Mouse (Mus musculus): Measurements from ENCODE around the gene Trio. TPM values are rescaled to one million over a fixed set of nuclear protein-coding genes. Genes with fewer than 3 reads are reported as not detected.

Trio gene
- polyA plus RNA-seq, 1 experiment, result 0.03 TPM

DNA sequence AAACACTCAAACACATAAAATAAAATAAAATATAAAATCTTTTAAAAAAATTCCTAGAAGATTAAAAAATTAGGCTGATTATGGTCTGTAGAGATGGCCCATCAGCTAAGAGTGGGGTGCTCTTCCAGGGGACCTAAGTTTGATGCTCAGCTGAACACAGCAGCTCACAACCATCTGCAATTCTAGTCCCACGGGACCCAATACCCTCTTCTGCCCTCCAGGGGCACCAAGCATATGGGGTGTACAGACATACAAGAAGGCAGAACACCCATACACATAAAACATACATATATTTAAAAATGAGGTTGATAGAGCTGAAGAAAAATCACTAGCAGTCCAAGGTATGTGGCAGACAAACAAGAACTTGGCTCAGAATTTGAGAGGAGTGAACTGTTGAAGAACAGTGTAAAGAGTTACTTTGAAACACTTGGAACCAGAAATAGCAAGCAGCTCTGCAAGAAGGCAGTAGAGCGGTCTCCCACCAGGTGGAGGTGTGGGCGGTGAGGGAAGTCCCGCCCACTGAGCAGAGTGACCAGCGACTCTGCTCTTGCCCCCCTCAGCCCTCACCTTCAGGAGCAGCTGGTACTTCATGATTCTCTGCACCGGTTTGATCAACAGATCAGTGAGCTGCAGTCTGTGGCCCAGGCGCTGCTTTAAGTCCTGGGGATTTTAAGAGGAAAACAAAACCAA, 270.9 kb downstream of the Trio start:
- Histone ChIP-seq H3K4me1 (ENCODE audit: control insufficient read depth) (no peaks in the 10 kb centered on the region), H3K27me3 (ENCODE audit: control insufficient read depth) (no peaks in the 10 kb centered on the region), H3K4me3 (replicated peaks) (no peak overlapping the region), H3K9me3 (ENCODE audit: control insufficient read depth, low read length) (no peaks in the 10 kb centered on the region), H3K36me3 (ENCODE audit: control insufficient read depth) (peaks cover 4% of the 10 kb centered on the region; the same call in 1 of the 2 replicates)
- TF ChIP-seq GATA1 (IDR thresholded peaks at IDR 0.05; ENCODE audit: low read length), result no peak
- no peak for TF ChIP-seq TAL1 (IDR thresholded peaks at IDR 0.05; ENCODE audit: low read length)

DNA sequence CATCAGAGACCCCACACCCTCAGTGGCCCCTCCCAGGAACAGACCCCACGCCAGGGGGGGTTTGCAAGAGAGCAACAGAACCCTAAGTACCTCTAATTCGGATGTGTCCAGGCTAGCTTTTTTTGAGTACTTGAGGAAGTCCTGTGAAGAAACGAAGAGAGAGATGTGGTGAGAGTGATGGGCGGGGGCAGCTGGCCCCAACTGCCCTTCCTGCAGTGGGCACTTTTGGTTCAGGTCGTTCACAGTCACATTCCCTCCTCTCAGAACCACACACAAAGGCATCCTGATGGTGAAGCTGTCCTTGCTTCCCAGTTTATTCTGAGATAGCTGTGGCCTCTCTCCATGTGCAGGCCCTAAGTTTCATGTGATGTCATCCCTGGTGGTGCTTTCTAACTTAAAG, 271.7 kb downstream of the Trio start:
- TF ChIP-seq GATA1 (IDR thresholded peaks at IDR 0.05; ENCODE audit: low read length), result no peak
- no peak for TF ChIP-seq TAL1 (IDR thresholded peaks at IDR 0.05; ENCODE audit: low read length)

DNA sequence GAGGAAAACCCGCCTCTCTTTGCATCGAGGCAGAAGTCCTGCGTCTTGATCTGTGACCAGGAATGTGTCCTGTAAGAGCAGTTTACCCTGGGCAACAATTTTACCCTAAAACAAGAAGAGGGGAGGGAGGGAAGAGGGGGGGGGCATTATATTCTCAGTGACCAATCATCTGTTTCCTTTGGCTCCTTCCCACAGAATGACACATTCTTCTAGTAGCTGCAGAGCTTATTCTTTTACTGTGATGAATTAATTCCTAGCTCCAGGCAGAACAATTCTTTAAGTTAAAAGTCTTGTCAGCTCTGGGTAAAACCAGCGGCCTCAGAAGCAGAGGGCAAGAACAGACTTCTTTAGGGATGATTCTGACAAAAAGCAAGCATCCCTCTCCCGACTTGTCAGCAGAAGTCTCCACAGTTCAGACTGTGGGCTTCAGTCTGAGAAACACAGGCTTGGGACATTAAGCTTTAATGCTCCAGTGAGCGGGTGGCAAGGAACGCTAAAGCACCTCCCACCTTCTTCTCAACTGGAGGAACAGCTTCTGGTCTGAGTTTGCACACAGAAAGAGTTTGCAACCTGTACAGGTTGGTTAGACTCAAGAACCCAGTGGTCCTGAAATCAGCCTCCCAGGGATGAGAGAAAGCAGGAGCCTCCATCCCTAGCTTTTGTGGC, 272.8 kb downstream of the Trio start:
- H3K9me3 ChIP-seq (ENCODE audit: control insufficient read depth, low read length), result no peaks in the 10 kb centered on the region
- H3K4me1 ChIP-seq (ENCODE audit: control insufficient read depth), result no peaks in the 10 kb centered on the region

More for the DNA sequence above, 271.7 kb downstream of the Trio start:
- peaks cover 4% of the 10 kb centered on the region; the same call in 1 of the 2 replicates for H3K36me3 ChIP-seq (ENCODE audit: control insufficient read depth)
- no peak overlapping the region for H3K4me3 ChIP-seq (replicated peaks)
- no peaks in the 10 kb centered on the region for H3K27me3 ChIP-seq (ENCODE audit: control insufficient read depth)
- H3K9me3 ChIP-seq (ENCODE audit: control insufficient read depth, low read length), result no peaks in the 10 kb centered on the region
- H3K4me1 ChIP-seq (ENCODE audit: control insufficient read depth), result no peaks in the 10 kb centered on the region

DNA sequence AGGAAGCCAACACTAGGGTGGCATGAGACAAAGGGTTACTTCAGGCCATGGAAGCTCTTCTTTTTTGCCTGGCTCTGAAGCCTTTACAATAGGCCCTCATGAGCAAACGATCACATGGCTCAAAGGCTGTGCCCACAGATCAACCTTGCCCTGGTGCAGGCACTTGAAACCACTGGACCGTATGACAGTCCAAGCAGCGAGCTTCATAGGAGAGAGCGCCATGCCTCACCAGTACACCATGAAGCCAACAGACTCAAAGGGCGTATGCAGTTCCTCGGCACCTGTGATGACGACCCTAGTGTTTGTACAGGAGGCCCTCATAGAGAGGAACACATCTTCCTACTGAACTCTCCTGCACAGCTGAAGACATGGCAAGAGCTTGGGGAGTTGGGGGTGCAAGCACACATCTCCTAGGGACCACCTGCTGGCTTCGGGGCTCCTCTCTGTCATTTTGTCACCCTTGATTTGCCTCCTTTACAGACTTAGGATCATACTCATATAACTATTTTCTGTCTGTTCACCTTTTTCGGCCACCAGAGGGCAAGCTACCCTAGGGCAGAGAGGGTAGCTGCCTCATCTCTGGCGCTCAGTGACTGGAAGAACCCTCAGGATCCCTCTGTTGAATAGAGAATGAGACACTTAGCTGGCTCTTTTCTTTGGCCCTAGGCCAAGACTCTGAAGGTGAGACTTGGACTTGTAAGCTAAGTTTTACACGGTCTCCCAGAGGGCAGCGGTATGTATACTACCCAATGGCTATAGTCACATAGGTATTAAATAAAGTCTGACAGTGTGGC, 273.8 kb downstream of the Trio start:
- TF ChIP-seq TAL1 (IDR thresholded peaks at IDR 0.05; ENCODE audit: low read length) (no peak), GATA1 (IDR thresholded peaks at IDR 0.05; ENCODE audit: low read length) (no peak)
- Histone ChIP-seq H3K27me3 (ENCODE audit: control insufficient read depth) (no peaks in the 10 kb centered on the region), H3K4me1 (ENCODE audit: control insufficient read depth) (no peaks in the 10 kb centered on the region), H3K36me3 (ENCODE audit: control insufficient read depth) (peaks cover 9% of the 10 kb centered on the region; the same call in 1 of the 2 replicates), H3K4me3 (replicated peaks) (no peak overlapping the region), H3K9me3 (ENCODE audit: control insufficient read depth, low read length) (no peaks in the 10 kb centered on the region)

More for the DNA sequence above, 272.8 kb downstream of the Trio start:
- Histone ChIP-seq H3K36me3 (ENCODE audit: control insufficient read depth) (peaks cover 8% of the 10 kb centered on the region; the same call in 1 of the 2 replicates), H3K27me3 (ENCODE audit: control insufficient read depth) (no peaks in the 10 kb centered on the region), H3K4me3 (replicated peaks) (no peak overlapping the region)
- TF ChIP-seq GATA1 (IDR thresholded peaks at IDR 0.05; ENCODE audit: low read length) (no peak), TAL1 (IDR thresholded peaks at IDR 0.05; ENCODE audit: low read length) (no peak)

DNA sequence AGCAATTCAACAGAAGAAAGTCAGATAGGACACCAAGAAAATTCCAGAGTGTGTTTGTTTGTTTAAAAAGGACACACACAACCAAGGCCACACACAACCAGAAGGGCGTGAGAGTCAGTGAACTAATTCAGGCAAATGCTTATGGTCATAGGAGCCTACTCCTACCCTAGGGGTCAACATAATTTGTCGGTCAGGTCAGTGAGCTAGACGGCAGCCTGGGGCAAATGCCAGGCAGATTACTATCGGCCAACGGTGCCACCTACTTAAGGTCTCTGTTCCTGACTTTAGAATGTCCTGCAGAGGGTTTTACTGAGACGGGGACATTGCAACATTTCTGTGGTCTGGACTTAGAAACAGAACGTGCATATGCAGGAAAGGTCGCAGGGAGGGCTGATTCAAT, 276.9 kb downstream of the Trio start:
- no peak overlapping the region for H3K4me3 ChIP-seq (replicated peaks)
- H3K27me3 ChIP-seq (ENCODE audit: control insufficient read depth), result no peaks in the 10 kb centered on the region
- H3K4me1 ChIP-seq (ENCODE audit: control insufficient read depth), result no peaks in the 10 kb centered on the region
- H3K36me3 ChIP-seq (ENCODE audit: control insufficient read depth), result peaks cover 10% of the 10 kb centered on the region; the same call in 1 of the 2 replicates
- no peaks in the 10 kb centered on the region for H3K9me3 ChIP-seq (ENCODE audit: control insufficient read depth, low read length)
- TF ChIP-seq TAL1 (IDR thresholded peaks at IDR 0.05; ENCODE audit: low read length), result no peak
- no peak for TF ChIP-seq GATA1 (IDR thresholded peaks at IDR 0.05; ENCODE audit: low read length)

DNA sequence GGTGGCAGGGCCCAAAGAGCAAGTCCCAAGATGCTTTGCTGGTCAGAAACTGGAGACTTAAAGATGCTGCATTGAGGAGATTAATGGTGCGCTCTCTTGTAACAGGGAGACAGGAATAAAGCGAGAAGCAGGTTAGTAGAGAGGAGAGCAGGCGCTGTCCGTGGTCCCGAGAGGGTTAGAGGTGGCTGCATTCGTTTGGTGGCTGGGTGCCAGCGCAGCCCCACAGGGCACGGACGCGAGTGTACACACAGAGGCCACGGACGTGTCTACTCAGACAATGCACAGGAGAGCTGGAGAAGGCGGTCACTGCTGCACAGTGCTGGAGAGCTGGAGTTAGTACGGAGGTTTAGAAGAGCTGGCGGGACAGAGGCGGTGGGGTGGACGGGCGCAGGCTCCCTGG, 278.1 kb downstream of the Trio start:
- H3K27me3 ChIP-seq (ENCODE audit: control insufficient read depth), result no peaks in the 10 kb centered on the region
- no peak overlapping the region for H3K4me3 ChIP-seq (replicated peaks)
- no peak for TF ChIP-seq GATA1 (IDR thresholded peaks at IDR 0.05; ENCODE audit: low read length)
- no peaks in the 10 kb centered on the region for H3K9me3 ChIP-seq (ENCODE audit: control insufficient read depth, low read length)
- H3K36me3 ChIP-seq (ENCODE audit: control insufficient read depth), result peaks cover 10% of the 10 kb centered on the region; the same call in 1 of the 2 replicates
- H3K4me1 ChIP-seq (ENCODE audit: control insufficient read depth), result no peaks in the 10 kb centered on the region

DNA sequence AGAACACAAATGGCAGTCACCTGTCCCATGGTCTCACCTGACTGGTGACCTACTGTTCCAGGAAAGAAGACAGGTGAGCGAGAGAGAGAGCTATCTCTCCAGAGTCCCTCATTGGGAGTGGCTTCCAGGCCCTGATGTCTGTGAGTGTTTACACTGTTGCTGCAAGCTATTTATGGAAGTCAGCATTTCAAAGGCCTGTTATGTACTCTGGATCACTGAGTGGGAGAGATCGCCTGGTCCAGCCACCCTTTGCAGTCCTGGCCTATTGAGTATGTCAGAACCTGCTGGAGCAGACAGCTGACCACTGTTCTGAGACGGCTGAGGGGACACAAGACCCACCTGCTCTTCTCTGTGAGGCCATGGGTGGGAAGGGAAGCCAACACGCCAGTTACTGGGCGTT, 280.7 kb downstream of the Trio start:
- Histone ChIP-seq H3K4me1 (ENCODE audit: control insufficient read depth) (no peaks in the 10 kb centered on the region), H3K36me3 (ENCODE audit: control insufficient read depth) (peaks cover 19% of the 10 kb centered on the region; the same call in 1 of the 2 replicates), H3K27me3 (ENCODE audit: control insufficient read depth) (no peaks in the 10 kb centered on the region), H3K9me3 (ENCODE audit: control insufficient read depth, low read length) (no peaks in the 10 kb centered on the region), H3K4me3 (replicated peaks) (no peak overlapping the region)
- TF ChIP-seq GATA1 (IDR thresholded peaks at IDR 0.05; ENCODE audit: low read length) (no peak), TAL1 (IDR thresholded peaks at IDR 0.05; ENCODE audit: low read length) (no peak)

DNA sequence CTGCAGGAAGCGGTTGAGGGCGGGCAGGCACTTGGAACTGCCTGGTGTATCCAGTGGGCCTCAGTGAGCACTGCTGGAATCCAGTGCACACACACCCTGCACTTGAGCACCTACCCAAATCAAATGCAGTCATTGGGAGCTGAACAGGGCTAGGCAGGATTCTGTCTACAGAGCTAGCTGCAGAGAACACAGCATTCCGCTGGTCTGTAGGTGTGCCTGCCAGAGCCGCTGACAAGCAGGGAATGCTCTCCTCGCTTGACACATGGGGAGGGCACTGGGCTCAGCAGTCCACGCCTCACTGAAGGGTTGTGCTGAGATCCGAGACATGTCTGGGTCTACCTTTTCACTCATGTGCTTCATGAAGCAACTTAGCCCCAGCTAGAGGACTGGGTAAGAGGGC, 285.6 kb downstream of the Trio start:
- peaks cover 11% of the 10 kb centered on the region; the same call in 1 of the 2 replicates for H3K36me3 ChIP-seq (ENCODE audit: control insufficient read depth)
- no peaks in the 10 kb centered on the region for H3K4me1 ChIP-seq (ENCODE audit: control insufficient read depth)

DNA sequence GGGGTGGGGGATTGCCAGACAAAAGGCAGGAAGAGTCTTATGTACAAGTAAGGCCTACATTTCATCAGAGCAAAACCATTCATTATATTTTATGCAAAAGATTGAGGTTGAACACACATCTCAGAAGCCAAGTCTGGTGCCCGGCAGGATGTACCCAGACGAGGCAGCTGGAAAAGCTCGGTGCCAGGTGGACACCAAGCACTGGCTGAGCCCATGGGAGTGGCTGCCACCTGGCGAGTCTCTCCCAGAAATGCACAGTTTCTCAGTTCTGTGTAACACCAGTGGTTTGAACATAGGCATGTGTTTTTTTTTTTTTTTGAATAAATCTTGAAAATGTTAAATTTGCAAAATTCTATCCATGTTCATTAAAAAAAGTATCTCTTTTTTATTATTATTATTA, 293.8 kb downstream of the Trio start:
- no peaks in the 10 kb centered on the region for H3K27me3 ChIP-seq (ENCODE audit: control insufficient read depth)
- peaks cover 3% of the 10 kb centered on the region; the same call in 1 of the 2 replicates for H3K36me3 ChIP-seq (ENCODE audit: control insufficient read depth)
- H3K4me3 ChIP-seq (replicated peaks), result no peak overlapping the region
- TF ChIP-seq GATA1 (IDR thresholded peaks at IDR 0.05; ENCODE audit: low read length) (no peak), TAL1 (IDR thresholded peaks at IDR 0.05; ENCODE audit: low read length) (no peak)
- no peaks in the 10 kb centered on the region for H3K9me3 ChIP-seq (ENCODE audit: control insufficient read depth, low read length)
- H3K4me1 ChIP-seq (ENCODE audit: control insufficient read depth), result no peaks in the 10 kb centered on the region

More for the DNA sequence above, 285.6 kb downstream of the Trio start:
- no peaks in the 10 kb centered on the region for H3K9me3 ChIP-seq (ENCODE audit: control insufficient read depth, low read length)
- no peaks in the 10 kb centered on the region for H3K27me3 ChIP-seq (ENCODE audit: control insufficient read depth)
- TF ChIP-seq GATA1 (IDR thresholded peaks at IDR 0.05; ENCODE audit: low read length), result no peak
- TF ChIP-seq TAL1 (IDR thresholded peaks at IDR 0.05; ENCODE audit: low read length), result no peak
- H3K4me3 ChIP-seq (replicated peaks), result no peak overlapping the region
